In the genomic region with DNA sequence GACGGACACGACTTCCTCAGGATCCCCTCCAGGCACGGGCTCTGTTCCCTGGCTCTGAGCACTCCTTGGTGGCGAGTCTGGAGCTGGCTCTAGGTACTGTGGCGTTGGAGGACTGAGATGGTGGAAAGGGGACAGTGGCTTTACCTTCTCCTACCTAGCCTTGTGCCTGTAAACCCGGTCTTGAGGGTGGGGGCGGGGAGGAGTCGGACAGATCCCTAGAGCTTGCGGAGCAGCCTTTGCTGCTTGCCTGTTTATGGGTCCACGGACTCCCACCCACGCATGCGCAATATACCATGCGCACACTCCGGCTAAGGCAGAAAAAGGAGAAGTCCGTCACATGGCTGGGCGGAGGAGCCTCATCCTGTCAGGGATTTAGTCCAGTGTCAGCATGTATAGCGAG, we compare ENCODE assay signal across 9 mouse cellular contexts. TPM values are rescaled to one million over a fixed set of nuclear protein-coding genes. Genes with fewer than 3 reads are reported as not detected.
DNase-seq lines count a peak whose midpoint lies in the region; ATAC-seq lines count a peak whose summit lies in the region.
"Had no signal": no experiment of that assay in that cellular context is flagged by ENCODE, and none has a peak within 500 bp of the region (broad histone marks: within the 10 kb centered on the region; RNA-seq: fewer than 3 reads in every experiment).

No protein-coding gene starts in this region.

- H3K9me3 ChIP-seq in limb, embryonic 12.5 days: no peaks in the 10 kb centered on the region
- H3K9me3 ChIP-seq in limb, embryonic 10.5 days (replicated peaks): no peaks in the 10 kb centered on the region

- peaks cover 13% of the 10 kb centered on the region; the same call in 1 of the 2 replicates for H3K4me1 ChIP-seq in limb, embryonic 12.5 days (replicated peaks)
- peaks cover 7% of the 10 kb centered on the region; the same call in 1 of the 2 replicates for H3K4me1 ChIP-seq in limb, embryonic 10.5 days

- 78% methylated on average over 17 of the region's 17 CpGs for WGBS in limb, embryonic 12.5 days
- WGBS in limb, embryonic 10.5 days: 84% methylated on average over 17 of the region's 17 CpGs

- H3K9ac ChIP-seq in limb, embryonic 12.5 days (replicated peaks): no peak overlapping the region

- no peak overlapping the region for H3K4me3 ChIP-seq in limb, embryonic 12.5 days (replicated peaks)
- no peak overlapping the region for H3K4me3 ChIP-seq in limb, embryonic 10.5 days

- DNase-seq in limb, embryonic 10.5 days (ENCODE audit: low spot score): no peak
- peak; percentile 5 for DNase-seq in c-Kit-positive CD71-positive TER-119-positive erythroid progenitor cells, embryonic 14.5 days (ENCODE audit: low spot score)
- DNase-seq in kidney, postnatal 36 days: peak; percentile 19 to 32
- no peak for DNase-seq in adipocyte (ENCODE audit: low spot score)
- DNase-seq in left cerebral cortex, adult 11 months (ENCODE audit: low spot score): no peak
- DNase-seq in layer of hippocampus, adult 8-10 months (ENCODE audit: low spot score in 2 of 2): no peak

- ATAC-seq in limb, embryonic 12.5 days (ENCODE audit: insufficient number of reproducible peaks, insufficient read depth, low FRiP score, low TSS enrichment, low read depth): 0 out of 2 replicates have a peak, but pooled peaks have one; percentile 26
- peak; percentile 78 for ATAC-seq in megakaryocyte-erythroid progenitor cell, adult 5-6 weeks (replicated peaks; ENCODE audit: low FRiP score, low TSS enrichment, poor library complexity, severe bottlenecking)

- H3K27ac ChIP-seq in limb, embryonic 12.5 days: 0 out of 2 replicates have a peak overlapping the region, but pooled peaks have one; percentile 17
- no peak overlapping the region for H3K27ac ChIP-seq in limb, embryonic 10.5 days
- H3K27ac ChIP-seq: kidney, postnatal 0 days had no signal

- H3K27me3 ChIP-seq in limb, embryonic 12.5 days: no peaks in the 10 kb centered on the region
- no peaks in the 10 kb centered on the region for H3K27me3 ChIP-seq in limb, embryonic 10.5 days (ENCODE audit: low read depth, poor library complexity, severe bottlenecking)

- no peaks in the 10 kb centered on the region for H3K36me3 ChIP-seq in limb, embryonic 12.5 days
- no peaks in the 10 kb centered on the region for H3K36me3 ChIP-seq in limb, embryonic 10.5 days

- no peak overlapping the region for H3K4me2 ChIP-seq in limb, embryonic 12.5 days

RNA-seq across cellular contexts. Expression of a gene that starts 13.9 kb away (rescaled TPM):
- 0.17 TPM in 1 of 2 replicates, not detected in the other for polyA plus RNA-seq in limb, embryonic 12.5 days (2016; fragmentation: Nextera tagmentation; extraction: Ambion mirVana)
- polyA plus RNA-seq in limb, embryonic 10.5 days (2016; fragmentation: Nextera tagmentation; extraction: Ambion mirVana): 0.11 and 0.19 TPM in 2 replicates
- not detected in 2 replicates for total RNA-seq in megakaryocyte-erythroid progenitor cell, adult 5-6 weeks (2014; fragmentation: Nextera tagmentation)
- not detected in 2 replicates for total RNA-seq in megakaryocyte-erythroid progenitor cell, adult 5-6 weeks (2017)
- under 1 TPM in 1 of 4 experiments, not detected in 3; 0.25 TPM for total RNA-seq in layer of hippocampus, adult 8-10 months (2022)

RNA-seq across cellular contexts. Expression of a gene that starts 42.1 kb away (rescaled TPM):
- 0.74 and 0.78 TPM in 2 replicates for polyA plus RNA-seq in limb, embryonic 12.5 days (2016; fragmentation: Nextera tagmentation; extraction: Ambion mirVana)
- polyA plus RNA-seq in limb, embryonic 10.5 days (2016; fragmentation: Nextera tagmentation; extraction: Ambion mirVana): 0.80 and 1.5 TPM in 2 replicates
- not detected in 2 replicates for total RNA-seq in megakaryocyte-erythroid progenitor cell, adult 5-6 weeks (2014; fragmentation: Nextera tagmentation)
- total RNA-seq in megakaryocyte-erythroid progenitor cell, adult 5-6 weeks (2017): not detected in 2 replicates
- total RNA-seq in layer of hippocampus, adult 8-10 months (2022): under 1 TPM in 1 of 4 experiments, not detected in 3; 0.82 TPM

Comparison
In these comparisons a context has a peak if more than half of its experiments do, and no peak if none do; other contexts are left out.
1. DNase-seq: peak in c-Kit-positive CD71-positive TER-119-positive erythroid progenitor cells, embryonic 14.5 days (single experiment) and kidney, postnatal 36 days (2 of 2); none in limb, embryonic 10.5 days (single experiment), adipocyte (single experiment), left cerebral cortex, adult 11 months (single experiment) and layer of hippocampus, adult 8-10 months (0 of 2).